Mouse (Mus musculus): ENCODE data around the gene Dexi. TPM values are rescaled to one million over a fixed set of nuclear protein-coding genes. Genes with fewer than 3 reads are reported as not detected.

Dexi gene
- polyA plus RNA-seq (2012; ENCODE audit: insufficient read depth, insufficient read length, low replicate concordance, missing spikeins): not detected in 2 replicates

- Histone ChIP-seq H3K4me3 (ENCODE audit: insufficient read depth, low read depth, low read length) (peak within 1 kb of the TSS; percentile 70), H3K27ac (ENCODE audit: insufficient read depth, low read depth, low read length) (peak within 1 kb of the TSS; percentile 40), H3K4me1 (ENCODE audit: control insufficient read depth, insufficient read depth, low read length) (peaks cover 29% of the 10 kb centered on the region)
- TF ChIP-seq POLR2A (IDR thresholded peaks at IDR 0.05; ENCODE audit: insufficient read depth, low read depth, low read length): peak; percentile 96
- no peak for TF ChIP-seq CTCF (IDR thresholded peaks at IDR 0.05; ENCODE audit: insufficient read depth, low read depth, low read length)
- WGBS: under 1% methylated on average over 59 of the region's 61 CpGs
These were observed at the start of gene Dexi for GRCm38 (mm10) chr16:10542698-10543365. Gene Dexi (minus strand): TSS chr16:10543054.

GRCm38 (mm10) chr16:10586546-10586945 lies 43.7 kb upstream of the Dexi start:
- WGBS: 78% methylated on average over 3 of the region's 3 CpGs
- H3K4me1 ChIP-seq (ENCODE audit: control insufficient read depth, insufficient read depth, low read length): peaks cover 3% of the 10 kb centered on the region
- no peak overlapping the region for H3K4me3 ChIP-seq (ENCODE audit: insufficient read depth, low read depth, low read length)
- no peak for TF ChIP-seq POLR2A (IDR thresholded peaks at IDR 0.05; ENCODE audit: insufficient read depth, low read depth, low read length)
- no peak for TF ChIP-seq CTCF (IDR thresholded peaks at IDR 0.05; ENCODE audit: insufficient read depth, low read depth, low read length)
- H3K27ac ChIP-seq (ENCODE audit: insufficient read depth, low read depth, low read length): no peak overlapping the region

- 58% methylated on average over 1 of the region's 1 CpGs for WGBS
- Histone ChIP-seq H3K4me3 (ENCODE audit: insufficient read depth, low read depth, low read length) (no peak overlapping the region), H3K4me1 (ENCODE audit: control insufficient read depth, insufficient read depth, low read length) (peaks cover 3% of the 10 kb centered on the region), H3K27ac (ENCODE audit: insufficient read depth, low read depth, low read length) (no peak overlapping the region)
- TF ChIP-seq POLR2A (IDR thresholded peaks at IDR 0.05; ENCODE audit: insufficient read depth, low read depth, low read length) (no peak), CTCF (IDR thresholded peaks at IDR 0.05; ENCODE audit: insufficient read depth, low read depth, low read length) (no peak)
These were observed 42.3 kb upstream of the Dexi start for GRCm38 (mm10) chr16:10585165-10585564.

- TF ChIP-seq POLR2A (IDR thresholded peaks at IDR 0.05; ENCODE audit: insufficient read depth, low read depth, low read length) (no peak), CTCF (IDR thresholded peaks at IDR 0.05; ENCODE audit: insufficient read depth, low read depth, low read length) (no peak)
- WGBS: 85% methylated on average over 2 of the region's 2 CpGs
- no peak overlapping the region for H3K27ac ChIP-seq (ENCODE audit: insufficient read depth, low read depth, low read length)
- no peak overlapping the region for H3K4me3 ChIP-seq (ENCODE audit: insufficient read depth, low read depth, low read length)
- H3K4me1 ChIP-seq (ENCODE audit: control insufficient read depth, insufficient read depth, low read length): peaks cover 3% of the 10 kb centered on the region
These were observed 38.5 kb upstream of the Dexi start for GRCm38 (mm10) chr16:10581234-10581898.

GRCm38 (mm10) chr16:10578376-10578775 lies 35.5 kb upstream of the Dexi start:
- TF ChIP-seq CTCF (IDR thresholded peaks at IDR 0.05; ENCODE audit: insufficient read depth, low read depth, low read length) (no peak), POLR2A (IDR thresholded peaks at IDR 0.05; ENCODE audit: insufficient read depth, low read depth, low read length) (no peak)
- Histone ChIP-seq H3K4me3 (ENCODE audit: insufficient read depth, low read depth, low read length) (no peak overlapping the region), H3K27ac (ENCODE audit: insufficient read depth, low read depth, low read length) (no peak overlapping the region), H3K4me1 (ENCODE audit: control insufficient read depth, insufficient read depth, low read length) (no peaks in the 10 kb centered on the region)
- 76% methylated on average over 1 of the region's 1 CpGs for WGBS

- WGBS: 58% methylated on average over 5 of the region's 5 CpGs
- no peak overlapping the region for H3K4me3 ChIP-seq (ENCODE audit: insufficient read depth, low read depth, low read length)
- H3K27ac ChIP-seq (ENCODE audit: insufficient read depth, low read depth, low read length): no peak overlapping the region
- TF ChIP-seq CTCF (IDR thresholded peaks at IDR 0.05; ENCODE audit: insufficient read depth, low read depth, low read length) (no peak), POLR2A (IDR thresholded peaks at IDR 0.05; ENCODE audit: insufficient read depth, low read depth, low read length) (no peak)
- H3K4me1 ChIP-seq (ENCODE audit: control insufficient read depth, insufficient read depth, low read length): no peaks in the 10 kb centered on the region
These were observed 34.7 kb upstream of the Dexi start for GRCm38 (mm10) chr16:10577548-10577947.

GRCm38 (mm10) chr16:10575915-10576314 lies 33.1 kb upstream of the Dexi start:
- TF ChIP-seq CTCF (IDR thresholded peaks at IDR 0.05; ENCODE audit: insufficient read depth, low read depth, low read length): no peak
- Histone ChIP-seq H3K27ac (ENCODE audit: insufficient read depth, low read depth, low read length) (no peak overlapping the region), H3K4me1 (ENCODE audit: control insufficient read depth, insufficient read depth, low read length) (no peaks in the 10 kb centered on the region), H3K4me3 (ENCODE audit: insufficient read depth, low read depth, low read length) (no peak overlapping the region)
- 87% methylated on average over 4 of the region's 4 CpGs for WGBS

GRCm38 (mm10) chr16:10574936-10575335 lies 32.1 kb upstream of the Dexi start:
- H3K27ac ChIP-seq (ENCODE audit: insufficient read depth, low read depth, low read length): no peak overlapping the region
- H3K4me3 ChIP-seq (ENCODE audit: insufficient read depth, low read depth, low read length): no peak overlapping the region
- TF ChIP-seq CTCF (IDR thresholded peaks at IDR 0.05; ENCODE audit: insufficient read depth, low read depth, low read length): no peak
- H3K4me1 ChIP-seq (ENCODE audit: control insufficient read depth, insufficient read depth, low read length): no peaks in the 10 kb centered on the region
- 49% methylated on average over 2 of the region's 2 CpGs for WGBS

GRCm38 (mm10) chr16:10571820-10572219 lies 29.0 kb upstream of the Dexi start:
- H3K27ac ChIP-seq (ENCODE audit: insufficient read depth, low read depth, low read length): no peak overlapping the region
- 40% methylated on average over 2 of the region's 2 CpGs for WGBS
- H3K4me1 ChIP-seq (ENCODE audit: control insufficient read depth, insufficient read depth, low read length): no peaks in the 10 kb centered on the region
- TF ChIP-seq POLR2A (IDR thresholded peaks at IDR 0.05; ENCODE audit: insufficient read depth, low read depth, low read length): no peak
- no peak overlapping the region for H3K4me3 ChIP-seq (ENCODE audit: insufficient read depth, low read depth, low read length)

All from olfactory bulb, adult 2 months (tissue).